Mouse (Mus musculus) lung, adult 2 months (tissue): ENCODE measurements around the gene Gm20388.

ENCODE experiments used
- CTCF ChIP-seq: fragments of 200-500 bp; IDR thresholded peaks from 2 replicates; pipeline ENCODE4 v1.5.1; 2011; ENCODE audit warnings: mild to moderate bottlenecking, low read length, control low read depth; ENCODE audit not compliant: insufficient read depth
- POLR2A ChIP-seq: fragments of 200-500 bp; IDR thresholded peaks from 2 replicates; pipeline ENCODE4 v1.6.1; 2011; ENCODE audit warnings: low read depth, mild to moderate bottlenecking, control low read depth, low read length, borderline replicate concordance; ENCODE audit errors: extremely low read depth

DNA sequence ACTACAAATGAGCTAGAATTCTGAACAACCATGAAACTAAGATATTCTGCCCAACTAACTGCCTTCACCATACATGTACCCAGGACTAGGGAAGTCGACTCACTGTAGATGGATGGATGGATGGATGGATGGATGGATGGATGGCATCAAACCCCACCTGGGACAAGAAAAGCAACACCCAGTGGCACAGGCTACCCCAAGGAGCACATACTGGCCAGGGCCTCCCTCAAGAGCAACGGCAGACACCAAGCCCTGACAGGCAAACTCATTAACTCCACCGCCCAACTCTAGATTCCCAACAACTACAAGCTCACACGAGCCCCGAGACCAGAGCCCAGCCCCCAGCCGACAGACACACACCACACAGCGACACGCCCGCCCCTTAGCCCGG, 3626.3 kb downstream of the Gm20388 start:
- TF ChIP-seq CTCF (no peak), POLR2A (no peak)
